Mouse (Mus musculus): ENCODE results near the gene Ndufa11.

Ndufa11 gene

DNA sequence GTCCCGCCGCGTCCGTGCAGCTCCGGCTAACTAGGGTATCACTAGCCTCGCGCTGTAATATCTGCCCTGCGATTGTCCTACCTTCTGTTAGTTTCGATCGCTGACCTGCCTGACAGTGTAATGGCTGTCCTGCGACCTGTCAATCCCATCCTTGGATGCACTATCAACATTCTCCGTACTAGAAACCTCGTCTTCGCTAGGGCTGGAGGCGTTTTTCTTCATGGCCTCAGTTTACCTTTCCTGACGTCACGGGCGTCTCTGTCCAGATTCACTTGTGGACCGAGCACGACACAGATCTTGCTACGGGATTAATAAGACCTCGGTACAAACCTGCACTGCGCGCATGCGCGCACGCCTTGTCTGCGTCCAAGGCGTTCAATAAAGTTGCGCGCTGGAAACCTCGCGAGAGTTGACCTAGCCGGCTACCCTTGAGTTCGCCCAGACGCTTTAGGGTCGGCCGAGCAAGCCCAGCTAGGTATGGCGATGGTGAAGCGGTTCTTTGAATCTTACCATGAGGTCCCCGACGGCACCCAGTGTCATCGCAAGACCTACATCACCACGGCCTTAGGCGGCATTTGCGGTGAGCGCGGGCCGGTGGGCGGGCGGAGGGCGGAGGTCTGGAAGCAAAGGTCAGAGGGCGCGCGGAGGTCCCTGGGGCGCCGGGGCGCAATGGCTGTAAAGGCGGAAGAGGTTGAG is at the start of gene Ndufa11, which contains the start of gene Vmac:
Gene Ndufa11 (plus strand): TSS at position 405 of the 696 bp plus-strand sequence.
Gene Vmac (minus strand): TSS at position 660 of the 696 bp plus-strand sequence.
- peak; percentile 96 for DNase-seq

DNA sequence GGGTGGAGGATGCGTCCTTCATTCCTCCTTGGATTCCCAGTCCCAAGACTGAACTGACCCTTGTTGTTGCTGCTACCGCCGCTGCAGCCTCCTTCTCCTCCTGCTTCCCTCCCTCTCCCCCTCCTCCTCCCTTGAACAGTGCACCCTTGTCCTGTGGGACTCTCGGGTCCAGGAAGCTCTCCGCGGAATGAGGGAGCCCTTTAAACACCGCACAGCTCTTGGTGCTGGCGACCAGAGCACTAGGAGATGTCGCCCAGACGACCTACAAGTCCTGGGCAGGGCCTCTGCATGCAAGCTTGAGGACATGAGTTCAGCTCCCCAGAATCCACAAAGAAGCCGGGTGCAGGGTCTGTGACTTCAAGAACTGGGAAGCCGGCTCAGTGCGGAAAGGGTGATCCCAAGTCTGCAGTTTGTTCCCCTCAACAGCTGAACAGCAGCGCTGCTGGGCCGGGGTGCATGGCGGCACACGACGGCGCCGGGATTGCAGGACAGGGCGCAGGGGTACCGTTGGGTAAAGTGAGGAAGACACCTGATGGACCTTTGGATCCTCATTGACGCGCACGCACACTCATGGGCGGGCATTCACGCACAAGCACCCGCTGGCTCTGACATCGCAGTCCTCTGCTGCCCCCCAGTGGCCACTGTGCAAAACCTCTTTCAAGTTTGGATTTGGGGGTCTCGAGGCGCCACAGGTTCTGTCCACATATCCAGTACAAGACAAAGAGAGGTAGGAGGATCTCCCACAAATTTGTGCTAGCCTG is 49.0 kb upstream of the Ndufa11 start:
- peak; percentile 96 for DNase-seq

DNA sequence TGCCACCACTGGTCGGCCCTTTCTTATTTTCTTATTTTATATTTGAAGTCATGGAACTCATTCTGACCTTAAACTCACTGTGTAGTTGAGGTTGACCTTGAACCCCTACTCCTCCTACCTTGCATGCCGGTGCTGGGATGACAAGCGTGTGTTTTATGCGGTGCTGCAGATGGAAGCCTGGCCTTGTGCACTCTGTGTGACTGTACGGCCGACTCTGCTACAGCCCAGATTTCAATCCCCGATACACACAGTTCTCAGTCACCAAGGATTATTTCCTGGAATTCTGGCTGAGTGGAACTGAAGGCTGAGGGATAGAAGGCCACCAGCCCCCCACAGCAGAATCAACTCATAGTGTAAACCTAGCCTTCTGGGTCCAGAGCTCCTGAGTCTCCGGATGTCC is 47.8 kb upstream of the Ndufa11 start:
- no peak for DNase-seq

DNA sequence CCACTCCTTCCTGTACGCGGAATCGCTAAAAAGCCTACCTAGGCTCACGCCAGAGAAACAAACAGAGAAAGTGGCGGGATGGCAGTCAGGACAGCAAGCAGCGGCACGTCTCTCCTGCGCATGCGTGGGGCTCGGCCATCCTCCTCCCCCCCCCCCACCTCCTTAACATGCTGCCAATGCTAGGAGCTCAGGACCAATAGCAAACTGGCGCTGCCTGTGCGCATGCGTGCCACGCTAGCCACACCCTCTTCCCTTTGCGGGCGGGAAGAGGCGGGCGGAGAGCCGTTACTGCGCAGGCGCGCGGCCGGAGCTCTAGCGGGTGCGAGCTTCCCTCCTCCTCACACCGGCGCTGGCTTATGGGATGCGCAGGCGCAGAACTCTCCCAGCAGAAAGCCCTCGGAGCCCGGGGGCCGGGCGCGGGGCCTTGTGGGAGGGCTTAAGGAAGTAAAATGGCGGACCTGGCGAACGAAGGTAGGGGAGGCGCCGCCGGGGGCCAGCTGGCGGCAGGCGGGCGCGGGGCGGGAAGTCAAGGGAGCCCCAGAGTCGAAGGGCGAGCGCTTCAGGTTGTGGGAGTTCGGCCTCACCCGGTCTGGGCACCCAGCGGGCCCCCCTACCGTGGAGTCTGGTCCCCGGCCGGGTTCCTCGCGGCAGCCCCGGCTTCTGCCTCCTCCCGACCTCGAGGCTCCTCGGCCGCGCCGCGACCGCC is 44.5 kb upstream of the Ndufa11 start, which contains the start of gene Ranbp3:
Gene Ranbp3 (plus strand): TSS at position 354 of the 706 bp plus-strand sequence.
- DNase-seq = peak; percentile 99

DNA sequence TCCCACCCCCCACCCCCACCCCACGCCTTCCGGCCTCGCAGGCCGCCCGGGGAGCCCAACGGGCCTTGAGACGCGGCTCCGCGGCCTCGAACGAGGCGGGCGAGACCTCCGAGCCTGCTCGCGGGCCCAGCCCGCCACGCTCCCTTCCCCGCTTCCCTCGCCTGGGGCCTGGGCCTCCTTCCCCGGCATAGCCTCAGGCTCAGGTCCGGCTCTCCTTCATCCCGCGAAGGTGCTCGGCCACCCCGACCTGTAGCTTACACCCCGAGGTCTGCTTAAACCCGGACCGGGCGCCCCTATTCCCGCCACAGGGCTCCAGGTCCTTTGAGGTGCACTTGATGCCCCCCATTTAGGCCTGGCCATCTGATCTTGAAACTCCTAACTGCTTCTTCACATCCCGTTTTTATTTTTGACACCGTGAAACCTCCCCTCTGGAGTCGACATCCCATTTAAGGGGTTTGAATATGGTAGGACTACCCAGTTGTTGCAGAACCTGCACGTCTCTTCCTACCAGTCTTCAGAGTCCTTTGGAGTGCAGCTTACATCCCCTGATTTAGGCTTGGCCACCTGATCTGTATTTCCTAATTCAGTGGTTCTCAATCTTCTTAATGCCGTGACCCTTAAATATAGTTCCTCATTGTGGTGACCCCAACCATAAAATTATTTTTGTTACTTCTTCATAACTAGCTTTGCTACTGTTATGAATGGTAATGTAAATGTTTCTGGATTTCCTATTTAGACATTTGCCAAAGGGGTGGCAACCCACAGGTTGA is 43.7 kb upstream of the Ndufa11 start:
- DNase-seq = no peak

DNA sequence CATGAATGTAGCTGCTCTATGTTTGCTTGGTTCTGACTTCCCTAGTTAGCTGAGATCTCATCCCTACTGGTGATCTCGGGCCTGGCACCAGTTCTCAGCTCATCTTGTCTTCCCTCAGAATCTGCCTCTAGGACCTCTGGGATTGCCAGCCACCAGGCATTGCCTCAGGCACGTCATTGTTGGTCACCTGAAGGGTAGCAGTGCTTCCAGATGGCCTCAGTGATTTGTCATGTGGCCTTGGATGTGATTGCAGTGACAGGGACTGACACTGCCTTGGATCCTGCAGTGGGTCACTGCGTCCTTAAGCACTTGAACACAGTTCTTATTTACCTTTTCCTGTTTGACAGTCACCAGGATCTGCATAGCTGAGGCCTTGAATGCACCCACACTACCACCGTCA is 35.8 kb upstream of the Ndufa11 start:
- no peak for DNase-seq

DNA sequence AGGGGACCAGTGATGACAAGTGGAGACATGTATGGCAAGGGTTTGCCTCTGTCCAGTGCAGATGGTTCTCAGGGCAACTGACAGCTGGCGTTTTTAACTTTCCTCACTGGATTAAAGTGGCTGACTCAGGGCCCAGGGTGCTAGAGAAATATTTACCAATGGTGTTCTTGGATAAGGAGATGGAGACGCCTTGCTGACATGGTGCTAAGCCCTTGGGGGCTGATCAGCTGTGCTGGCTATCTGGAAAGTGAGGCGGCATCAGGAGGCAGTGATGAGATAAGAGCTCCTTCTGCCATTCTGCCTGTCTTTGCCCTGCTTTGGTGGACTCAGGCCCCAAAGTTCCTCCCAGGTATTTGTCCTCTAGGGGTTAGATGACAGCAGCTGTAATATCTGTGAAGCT is 34.7 kb upstream of the Ndufa11 start:
- DNase-seq = no peak

DNA sequence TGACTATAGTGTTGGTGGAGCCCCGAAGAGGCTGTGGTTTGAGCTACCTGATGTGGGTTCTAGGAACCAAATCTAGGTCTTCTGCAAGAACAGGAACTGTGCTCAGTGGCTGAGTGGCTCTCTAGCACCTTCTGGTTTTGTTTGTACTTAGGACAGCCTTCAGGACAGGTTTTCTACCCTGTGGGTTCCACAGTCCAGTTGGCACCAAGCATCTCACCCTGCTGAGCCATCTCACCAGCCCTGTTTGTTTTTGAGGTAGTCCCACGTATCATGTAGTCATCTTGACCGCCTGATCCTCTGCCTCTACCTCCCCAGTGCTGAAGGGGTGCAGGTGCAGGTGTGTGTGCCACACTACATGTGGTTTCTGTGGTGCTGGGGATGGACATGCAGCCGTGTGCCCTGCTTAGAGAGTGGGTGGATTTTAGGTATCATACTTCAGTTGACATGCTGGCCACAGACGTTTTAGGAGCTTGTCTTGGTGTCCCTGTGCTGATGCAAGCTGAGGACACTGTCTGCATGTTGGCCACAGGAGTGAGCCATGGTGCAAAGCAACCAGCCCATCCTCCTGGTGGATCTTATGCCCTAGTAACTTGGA is 33.9 kb upstream of the Ndufa11 start:
- DNase-seq = peak; percentile 41

DNA sequence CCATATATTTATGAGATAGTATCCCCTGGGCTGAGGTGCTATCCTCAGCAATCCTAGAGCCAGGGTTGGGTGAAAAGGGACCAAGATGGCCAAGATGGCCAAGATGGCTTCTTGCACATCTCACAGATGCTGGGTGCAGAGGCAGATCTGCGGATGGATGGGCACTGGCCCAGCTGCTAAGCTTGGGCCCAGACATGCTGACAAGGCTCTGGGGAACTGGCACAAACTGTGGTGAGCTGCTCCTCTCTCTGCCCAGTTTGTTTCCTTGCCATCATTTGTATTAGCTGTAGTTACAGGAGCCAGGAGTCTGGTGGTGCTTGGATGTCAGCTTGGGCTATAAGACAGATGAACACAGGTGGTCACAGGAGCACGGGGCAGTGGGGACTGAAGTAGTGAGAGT is 32.9 kb upstream of the Ndufa11 start:
- DNase-seq = no peak

DNA sequence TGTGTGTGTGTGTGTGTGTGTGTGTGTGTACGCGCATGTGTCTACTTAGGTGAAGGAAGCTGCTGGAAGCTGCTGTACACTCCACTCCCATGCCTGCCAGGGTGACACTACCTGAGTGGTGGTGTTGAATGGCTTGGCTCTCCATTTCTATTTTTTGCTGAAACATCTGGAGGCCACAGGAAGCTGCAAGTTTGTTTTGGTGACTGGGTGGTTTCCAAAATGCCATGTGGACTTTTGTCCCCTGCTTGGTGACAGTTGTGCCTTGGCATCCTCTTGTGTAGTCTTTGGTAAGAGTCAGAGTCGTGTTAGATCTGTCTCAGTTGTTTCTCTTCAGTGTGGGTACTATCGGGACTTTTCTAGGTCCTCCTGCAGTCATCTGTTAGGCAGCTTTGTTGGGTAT is 30.8 kb upstream of the Ndufa11 start:
- no peak for DNase-seq

DNA sequence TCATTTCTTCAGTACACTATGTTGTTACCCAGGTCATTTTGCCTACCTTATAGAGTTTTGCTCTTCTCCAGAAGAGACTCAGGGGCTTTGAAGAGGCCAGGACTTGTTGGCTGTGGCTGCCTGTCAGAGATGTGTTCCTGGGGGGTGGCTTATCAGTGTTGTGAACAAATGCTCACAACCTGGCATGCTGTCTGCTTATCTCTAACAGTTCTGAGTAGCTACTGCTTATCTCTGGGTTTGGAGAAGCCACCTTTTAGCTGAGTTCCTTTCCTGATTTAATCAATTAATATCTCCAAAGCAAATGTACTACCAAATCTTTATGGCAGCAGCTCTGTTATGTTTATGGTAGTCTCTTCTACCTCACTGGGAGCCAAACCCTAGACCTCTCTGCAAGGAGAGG is 29.5 kb upstream of the Ndufa11 start:
- no peak for DNase-seq

DNA sequence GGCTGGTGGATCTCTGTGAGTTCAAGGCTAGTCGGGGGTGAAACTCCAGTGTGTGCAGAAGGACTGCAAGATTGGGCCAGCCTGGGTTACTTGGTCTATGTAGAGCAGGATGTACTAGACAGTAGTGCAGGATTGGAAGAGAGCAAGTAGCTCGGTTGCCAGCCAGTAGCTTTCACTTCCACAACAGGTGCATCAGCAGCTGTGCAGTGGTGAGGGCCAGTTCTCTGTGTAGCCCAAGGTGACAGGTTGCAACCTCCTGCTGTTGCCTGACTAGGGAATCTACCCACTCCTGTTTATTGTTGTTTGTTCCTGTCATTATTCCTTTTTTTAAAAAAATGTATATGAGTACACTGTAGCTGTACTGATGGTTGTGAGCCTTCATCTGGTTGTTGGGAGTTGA is 28.9 kb upstream of the Ndufa11 start:
- no peak for DNase-seq

DNA sequence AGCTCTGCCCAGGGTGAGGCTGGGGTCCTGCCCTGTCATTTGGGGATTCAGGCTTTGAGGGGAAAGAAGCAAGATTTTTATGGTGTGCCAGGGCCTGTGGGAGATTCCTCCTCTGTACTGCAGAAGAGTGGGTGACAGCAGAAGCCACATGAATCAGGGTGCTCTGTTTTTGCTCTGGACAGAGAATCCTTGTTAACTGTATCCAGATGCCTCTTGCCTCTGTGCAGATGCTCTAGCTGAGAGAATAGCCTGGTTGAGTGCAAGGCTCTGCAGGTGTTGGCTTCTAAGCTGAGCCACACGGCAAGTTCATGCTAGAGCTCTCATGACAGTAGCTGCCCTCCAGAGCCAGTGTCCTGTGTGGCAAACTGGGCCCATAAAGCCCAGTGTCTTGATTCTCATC is 24.2 kb upstream of the Ndufa11 start:
- DNase-seq = no peak

DNA sequence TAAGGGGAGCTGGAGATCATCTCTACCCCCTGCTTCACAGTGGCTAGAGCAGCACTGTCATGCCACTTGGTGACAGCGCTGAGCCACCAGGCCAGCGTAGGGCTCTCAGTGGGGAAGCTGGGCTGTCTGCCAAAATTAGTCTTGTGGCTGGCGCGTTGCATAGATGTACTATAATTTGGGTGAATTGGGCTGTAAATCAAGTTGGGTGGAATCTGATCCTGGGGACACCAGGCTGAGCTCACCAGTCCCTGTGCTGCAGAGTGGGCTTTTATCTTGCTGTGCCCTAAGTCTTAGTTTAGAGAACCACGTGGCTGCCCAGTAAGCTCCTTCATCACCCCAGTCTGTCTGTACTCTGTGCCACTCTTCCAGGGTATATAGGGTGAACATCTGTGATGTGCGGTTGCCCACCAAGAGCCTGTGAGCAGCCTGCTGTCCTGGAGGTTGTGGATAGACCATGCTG is 23.7 kb upstream of the Ndufa11 start:
- DNase-seq = no peak

DNA sequence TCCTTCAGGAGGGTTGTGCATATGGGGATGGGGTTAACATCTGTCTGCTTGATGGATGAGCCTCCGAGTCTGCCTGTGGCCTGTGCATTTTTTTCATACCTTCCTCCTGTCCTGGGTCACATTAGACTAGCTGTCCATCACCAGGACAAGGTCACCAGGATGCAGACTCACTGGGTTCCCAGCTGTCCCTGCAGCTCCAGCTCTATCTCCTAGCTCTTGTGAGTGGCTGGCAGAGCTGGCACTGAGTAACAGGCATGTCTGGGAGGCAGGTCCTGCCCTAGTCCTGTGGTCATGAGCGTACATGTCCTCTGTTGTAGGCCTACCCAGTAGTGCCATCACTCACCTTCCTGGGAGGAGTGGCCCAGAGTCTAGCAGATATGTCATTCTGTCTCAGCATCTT is 17.1 kb upstream of the Ndufa11 start:
- no peak for DNase-seq

DNA sequence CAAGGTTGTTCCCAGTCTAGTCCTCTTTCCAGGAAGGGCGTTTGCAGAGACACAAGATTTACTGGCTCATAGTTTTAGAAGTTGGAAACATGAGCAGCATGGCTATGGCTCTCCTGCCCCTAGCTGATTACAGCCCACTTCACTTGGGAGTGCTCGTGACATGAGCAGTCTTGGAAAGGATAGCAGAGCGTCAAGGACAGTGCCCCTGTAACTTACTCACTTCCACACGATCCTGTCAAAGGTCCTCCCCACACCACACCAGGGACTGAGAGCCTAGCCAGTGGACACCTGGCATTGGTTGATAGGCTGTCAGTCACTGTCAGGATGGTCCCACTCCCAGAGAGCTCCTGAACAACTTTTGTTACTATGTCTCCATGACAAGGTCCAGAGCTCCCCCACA is 14.5 kb upstream of the Ndufa11 start:
- no peak for DNase-seq

DNA sequence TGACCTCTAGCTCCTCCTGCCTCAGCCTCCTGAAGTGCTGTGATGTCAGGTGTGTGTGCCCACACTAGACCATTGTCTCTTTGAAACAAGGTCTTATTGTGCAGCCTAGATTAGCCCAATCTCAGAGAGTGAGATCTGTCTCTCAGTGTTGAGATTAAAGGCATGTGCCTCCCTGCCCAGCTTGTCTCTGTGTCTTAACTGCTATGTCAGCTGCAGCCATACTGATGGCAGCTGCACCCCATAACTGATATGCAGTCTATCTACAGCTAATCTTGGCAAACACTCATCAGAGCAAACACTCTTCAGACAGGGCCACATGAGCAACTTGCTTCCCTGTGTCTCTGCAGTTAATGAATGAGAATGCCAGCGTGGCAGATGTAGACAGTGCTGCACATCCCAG is 11.1 kb upstream of the Ndufa11 start:
- DNase-seq = no peak

DNA sequence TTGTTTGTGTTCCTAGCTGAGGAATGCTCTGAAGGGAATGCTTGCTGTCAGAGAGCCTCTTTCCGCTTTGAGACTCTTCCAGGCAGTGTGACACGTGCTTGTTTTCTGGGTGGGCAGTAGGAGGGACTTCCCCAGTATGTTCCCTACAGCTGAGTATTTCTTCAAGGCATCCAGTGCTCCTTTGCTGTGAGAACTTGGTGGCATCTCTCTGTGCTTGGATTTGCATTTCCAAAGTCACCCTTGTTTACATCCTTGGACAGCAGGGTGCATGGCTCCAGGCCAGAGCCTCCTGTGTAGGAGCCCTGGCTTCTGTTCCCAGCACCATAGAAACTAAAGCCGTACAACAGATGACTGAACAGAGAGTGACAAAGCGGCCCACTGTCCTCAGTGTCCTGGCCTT is 8.9 kb upstream of the Ndufa11 start:
- no peak for DNase-seq

DNA sequence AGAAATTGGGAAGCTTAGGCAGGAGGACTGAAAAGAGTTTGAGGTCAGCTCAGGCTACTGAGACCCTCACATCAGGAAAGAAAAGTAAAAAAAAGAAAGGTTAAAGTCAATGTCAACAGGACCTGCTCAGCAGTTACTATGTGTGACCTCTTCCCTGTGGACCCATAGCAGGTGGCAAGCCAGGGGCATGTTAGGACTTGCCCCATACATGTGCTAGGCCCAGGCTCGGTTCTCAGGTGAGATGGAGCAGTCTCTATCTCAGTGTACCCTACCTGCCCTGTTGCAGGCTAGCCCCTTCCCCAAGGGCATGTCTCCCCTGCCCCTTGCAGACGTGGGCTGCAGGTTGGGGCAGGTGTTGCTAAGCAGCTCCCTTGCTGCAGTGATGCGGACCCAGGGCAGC is 7.9 kb upstream of the Ndufa11 start:
- no peak for DNase-seq

DNA sequence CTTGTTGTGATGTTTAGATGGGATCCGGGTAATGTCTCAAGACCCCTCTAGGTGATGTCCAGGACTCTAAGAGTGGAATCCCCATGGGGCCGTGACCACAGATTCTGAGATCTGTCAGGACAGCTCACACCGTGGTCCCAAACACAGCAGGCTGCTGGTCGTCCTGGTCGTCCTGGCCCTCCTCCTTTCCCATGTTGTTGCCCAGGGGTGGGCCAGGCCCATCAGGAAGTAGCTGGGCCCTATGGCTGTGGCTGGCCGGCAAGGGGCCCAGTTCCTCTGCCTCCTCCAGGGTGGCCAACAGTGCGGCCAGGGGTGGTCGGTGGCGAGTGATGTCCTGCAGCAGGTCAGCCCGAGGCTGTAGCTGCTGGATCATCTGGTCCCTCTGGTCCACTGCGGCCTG is 2.2 kb upstream of the Ndufa11 start:
- peak; percentile 30 for DNase-seq

DNA sequence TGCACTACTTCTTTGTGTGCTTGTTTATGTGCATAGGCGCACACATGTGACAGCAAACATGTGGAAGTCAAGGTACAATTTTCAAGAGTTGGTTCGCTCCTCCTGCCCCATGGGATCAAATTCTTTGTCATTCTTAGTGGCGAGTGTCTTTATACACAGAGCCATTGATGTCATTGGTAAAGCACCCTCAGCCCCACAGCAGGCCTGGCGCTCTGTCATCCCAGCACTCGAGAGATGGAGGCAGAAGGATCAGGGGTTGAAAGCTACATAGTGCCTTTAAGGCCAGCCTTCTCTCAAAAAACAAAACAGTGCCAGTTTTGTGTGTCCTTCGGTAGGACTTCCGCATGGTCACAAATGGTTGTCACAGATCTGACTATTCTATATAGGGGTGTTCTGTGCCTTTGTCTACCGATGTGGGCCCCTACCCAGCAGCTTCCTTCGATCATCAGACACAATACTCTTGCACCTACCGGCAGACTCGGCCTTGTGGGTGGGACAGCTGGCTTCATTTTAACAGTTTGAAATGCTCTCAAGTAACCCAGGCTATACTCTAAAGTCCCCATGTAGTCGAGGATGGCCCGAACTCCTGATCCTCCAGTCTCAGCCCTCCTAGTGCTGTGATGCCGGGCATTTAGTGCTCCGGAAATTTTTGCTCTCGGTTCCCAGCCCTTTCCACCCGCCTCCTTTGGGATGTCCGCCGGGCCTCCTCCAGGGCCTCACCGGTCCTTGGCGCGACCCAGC is 1.5 kb upstream of the Ndufa11 start:
- DNase-seq = no peak

Measured in thymus, postnatal 4 days (tissue).